In genomic region chr1:182849556-182849955, GRCm38 (mm10) we compare ENCODE assay signal across 16 mouse cellular contexts.
A peak's percentile ranks its signal among the peaks of the same experiment; 100 is the strongest.
DNase-seq lines count a peak whose midpoint lies in the region; ATAC-seq and TF ChIP-seq lines count a peak whose summit lies in the region.
"Had no signal": no experiment of that assay in that cellular context is flagged by ENCODE, and none has a peak within 500 bp of the region (broad histone marks: within the 10 kb centered on the region; RNA-seq: fewer than 3 reads in every experiment).

No protein-coding gene starts in this region.

- peak; percentile 56; the same call in 1 of the 2 replicates for ATAC-seq in midbrain, embryonic 15.5 days (replicated peaks)

- no peak overlapping the region for H3K4me2 ChIP-seq in midbrain, embryonic 15.5 days
- H3K4me2 ChIP-seq: liver, embryonic 15.5 days had no signal

- peak; percentile 24 to 32 for DNase-seq in frontal cortex, postnatal 36 days (ENCODE audit: low spot score in 2 of 2)
- DNase-seq in frontal cortex, postnatal 10 days (ENCODE audit: low spot score in 2 of 2), result no peak
- peak; percentile 30 to 70 for DNase-seq in left cerebral cortex, postnatal 25 days (ENCODE audit: low spot score in 2 of 2)
- no peak for DNase-seq in left cerebral cortex, adult 11 months (ENCODE audit: low spot score)
- DNase-seq in brain, embryonic 14.5 days (ENCODE audit: low read depth), result peak; percentile 67
- no peak for DNase-seq in lung, adult 18-20 months
- DNase-seq in gastrocnemius, postnatal 10 days, result no peak
- DNase-seq: adrenal gland, adult 2 months; cerebellum, adult 9-11 months; heart, adult 11 months; kidney, adult 2 months; kidney, postnatal 36 days; lung, postnatal 36 days had no signal

- H3K36me3 ChIP-seq in midbrain, embryonic 15.5 days (replicated peaks), result no peaks in the 10 kb centered on the region
- H3K36me3 ChIP-seq: liver, embryonic 15.5 days had no signal

- WGBS in midbrain, embryonic 15.5 days, result 47% methylated on average over 12 of the region's 12 CpGs

- no peak for TF ChIP-seq POLR2A in brain, embryonic 14.5 days (IDR thresholded peaks at IDR 0.05; ENCODE audit: borderline replicate concordance, extremely low read depth, insufficient read depth, insufficient read length, poor library complexity, severe bottlenecking)

- no peaks in the 10 kb centered on the region for H3K27me3 ChIP-seq in midbrain, embryonic 15.5 days (replicated peaks)
- H3K27me3 ChIP-seq: liver, embryonic 15.5 days had no signal

- peaks cover 12% of the 10 kb centered on the region for H3K4me1 ChIP-seq in midbrain, embryonic 15.5 days
- H3K4me1 ChIP-seq: liver, embryonic 15.5 days had no signal

- no peak overlapping the region for H3K9ac ChIP-seq in midbrain, embryonic 15.5 days
- H3K9ac ChIP-seq: liver, embryonic 15.5 days had no signal

- no peak for TF ChIP-seq CTCF in brain, embryonic 14.5 days (IDR thresholded peaks at IDR 0.05; ENCODE audit: borderline replicate concordance, extremely low read depth, insufficient read depth, insufficient read length)

- no peak overlapping the region for H3K4me3 ChIP-seq in midbrain, embryonic 15.5 days
- H3K4me3 ChIP-seq: erythroblast, embryonic 14.5 days; liver, embryonic 15.5 days had no signal

- no peaks in the 10 kb centered on the region for H3K9me3 ChIP-seq in midbrain, embryonic 15.5 days
- H3K9me3 ChIP-seq: liver, embryonic 15.5 days had no signal

- peak overlapping the region; percentile 66 for H3K27ac ChIP-seq in midbrain, embryonic 15.5 days
- H3K27ac ChIP-seq: liver, embryonic 15.5 days had no signal

- intact Hi-C loops in left cerebral cortex, postnatal 25 days (cut with DNase I), result no loop called here

Comparison
In these comparisons a context has a peak if more than half of its experiments do, and no peak if none do; other contexts are left out.
1. DNase-seq: peak in frontal cortex, postnatal 36 days (2 of 2), left cerebral cortex, postnatal 25 days (2 of 2) and brain, embryonic 14.5 days (single experiment); none in frontal cortex, postnatal 10 days (0 of 2), left cerebral cortex, adult 11 months (single experiment), lung, adult 18-20 months (0 of 2) and gastrocnemius, postnatal 10 days (single experiment).